ENCODE assay signal across 9 mouse cellular contexts in the genomic region with DNA sequence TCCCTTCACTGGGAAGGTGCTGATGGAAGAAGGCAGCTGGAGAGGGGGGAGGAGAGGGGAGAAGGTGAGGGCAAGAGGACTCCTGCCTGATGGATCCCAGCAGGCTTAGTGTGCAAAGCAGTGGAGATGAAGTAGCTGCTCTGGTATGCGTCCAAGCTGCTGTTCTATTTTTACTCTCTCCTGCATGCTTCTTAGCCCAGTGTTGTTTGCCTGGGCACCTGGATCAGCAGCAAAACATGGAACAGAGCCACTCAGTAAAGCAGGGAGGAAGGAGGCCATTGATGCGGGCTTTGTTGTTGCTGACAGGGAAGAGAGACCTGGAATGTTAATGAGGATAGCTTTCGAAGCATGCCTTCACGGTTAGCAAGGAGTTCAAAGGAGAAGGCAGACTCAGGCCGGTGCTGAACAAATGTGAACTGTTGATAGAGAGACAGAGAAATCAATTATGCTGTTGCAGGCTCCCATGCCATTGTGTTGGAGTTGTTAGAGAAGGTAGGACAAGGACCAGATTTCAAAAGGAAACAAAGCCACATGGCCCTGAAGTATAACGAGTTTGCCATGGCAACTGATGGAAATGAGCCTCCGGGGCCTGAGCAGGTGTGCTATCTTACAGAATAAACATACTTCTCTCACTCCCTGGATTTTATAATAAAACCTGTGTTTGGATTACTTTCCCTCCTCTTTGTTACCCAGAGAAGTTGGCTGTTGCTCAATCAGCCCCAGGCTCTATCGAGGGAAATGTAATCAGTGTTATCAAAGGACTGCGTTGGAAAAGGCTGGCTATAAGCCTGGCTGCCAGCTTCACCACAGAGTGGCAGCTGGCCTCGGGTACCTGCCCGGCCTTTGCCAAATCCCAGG. TPM values are rescaled to one million over a fixed set of nuclear protein-coding genes. Genes with fewer than 3 reads are reported as not detected.
DNase-seq lines count a peak whose midpoint lies in the region; ATAC-seq and TF ChIP-seq lines count a peak whose summit lies in the region.
"Had no signal": no experiment of that assay in that cellular context is flagged by ENCODE, and none has a peak within 500 bp of the region (broad histone marks: within the 10 kb centered on the region; RNA-seq: fewer than 3 reads in every experiment).

No protein-coding gene starts in this region.

- H3K36me3 ChIP-seq in lung, postnatal 0 days (ENCODE audit: insufficient read depth, low read length): 0 out of 2 replicates have a peak, but pooled peaks cover 6% of the 10 kb centered on the region
- H3K36me3 ChIP-seq: G1E had no signal

- H3K4me3 ChIP-seq in layer of hippocampus, adult 2 months: no peak overlapping the region
- H3K4me3 ChIP-seq in lung, postnatal 0 days (ENCODE audit: low read depth, low read length): no peak overlapping the region

- H3K27ac ChIP-seq in layer of hippocampus, adult 2 months: peak overlapping the region; percentile 60
- H3K27ac ChIP-seq in lung, postnatal 0 days (ENCODE audit: low read length): peak overlapping the region; percentile 39

- no peak overlapping the region for H3K9ac ChIP-seq in lung, postnatal 0 days (replicated peaks; ENCODE audit: low read depth)

- 11% methylated on average over 11 of the region's 11 CpGs for WGBS in lung, postnatal 0 days

- H3K4me1 ChIP-seq in lung, postnatal 0 days (ENCODE audit: insufficient read depth, low read depth, low read length): peaks cover 14% of the 10 kb centered on the region

- DNase-seq in layer of hippocampus, adult 2 months (ENCODE audit: low spot score in 2 of 2): peak; percentile 25 to 33
- no peak for DNase-seq in layer of hippocampus, postnatal 25 days (ENCODE audit: extremely low spot score in 1 of 2, low spot score in 1 of 2)
- peak; percentile 51 for DNase-seq in embryo, embryonic 11.5 days (ENCODE audit: low read depth, low spot score)
- peak; percentile 69 to 74 for DNase-seq in heart, adult 9 months (ENCODE audit: low spot score in 2 of 2)
- DNase-seq in kidney, adult 8-10 months: peak; percentile 48 to 74
- peak; percentile 86 for DNase-seq in lung, postnatal 0 days (ENCODE audit: low spot score)
- peak; percentile 77 for DNase-seq in retina, postnatal 1 day
- DNase-seq in spleen, postnatal 14 days (ENCODE audit: low spot score in 2 of 2): no peak

- H3K9me3 ChIP-seq in lung, postnatal 0 days (ENCODE audit: low read length): no peaks in the 10 kb centered on the region
- H3K9me3 ChIP-seq: G1E had no signal

- peak; percentile 20; the same call in 1 of the 2 replicates for TF ChIP-seq EP300 in lung, postnatal 0 days (IDR thresholded peaks at IDR 0.05)

- ATAC-seq in lung, postnatal 0 days: peak; percentile 88

- no peak for TF ChIP-seq CTCF in layer of hippocampus, adult 2 months (conservative IDR thresholded peaks at IDR 0.05)
- no peak for TF ChIP-seq CTCF in lung, postnatal 0 days (IDR thresholded peaks at IDR 0.05)

- H3K27me3 ChIP-seq in lung, postnatal 0 days (replicated peaks; ENCODE audit: insufficient read depth, low read length): no peaks in the 10 kb centered on the region

- H3K4me2 ChIP-seq in lung, postnatal 0 days (replicated peaks; ENCODE audit: low read depth, low read length): no peak overlapping the region

RNA-seq across cellular contexts. Expression of a gene that starts 46.9 kb away (rescaled TPM):
- total RNA-seq in layer of hippocampus, adult 2 months (2021): 1 to 10 TPM; 2.5 to 2.6 TPM
- total RNA-seq in layer of hippocampus, postnatal 25 days (2021): 1 to 10 TPM; 1.9 to 2.0 TPM
- 30.6 and 31.7 TPM in 2 replicates for polyA plus RNA-seq in lung, postnatal 0 days (2015; fragmentation: Nextera tagmentation; extraction: Ambion mirVana)

Comparison
In these comparisons a context has a peak if more than half of its experiments do, and no peak if none do; other contexts are left out.
1. DNase-seq: peak in layer of hippocampus, adult 2 months (2 of 2), embryo, embryonic 11.5 days (single experiment), heart, adult 9 months (2 of 2), kidney, adult 8-10 months (2 of 2), lung, postnatal 0 days (single experiment) and retina, postnatal 1 day (single experiment); none in layer of hippocampus, postnatal 25 days (0 of 2) and spleen, postnatal 14 days (0 of 2).